Mouse (Mus musculus): Measurements from ENCODE around the gene Olfr287.

The Olfr287 gene

DNA sequence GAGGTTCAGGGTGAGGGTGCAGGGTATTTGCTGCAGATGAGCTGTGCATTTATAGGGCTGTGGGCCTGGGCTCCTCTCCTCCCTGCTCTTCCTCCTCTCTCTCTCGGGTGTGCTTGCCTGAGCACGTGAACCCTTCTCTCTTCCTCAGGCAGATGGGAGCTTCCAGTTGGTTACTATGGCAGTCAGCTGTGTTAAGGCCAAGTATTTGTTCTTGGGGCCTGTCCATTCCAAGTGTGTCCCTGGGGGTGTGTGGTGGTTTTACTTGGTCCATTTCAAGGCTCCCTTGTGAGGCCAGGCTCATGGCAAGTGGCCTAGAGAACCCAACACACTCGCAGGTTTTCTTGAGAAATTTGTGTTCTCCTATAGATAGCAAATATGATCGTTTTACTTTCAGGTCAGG is at the start of gene Olfr287, which contains the start of gene Gm44579:
Gene Olfr287 (minus strand): TSS at position 180 of the 400 bp plus-strand sequence.
Gene Gm44579 (minus strand): TSS at position 101 of the 400 bp plus-strand sequence.
- DNase-seq (ENCODE audit: low spot score in 2 of 2) = no peak

DNA sequence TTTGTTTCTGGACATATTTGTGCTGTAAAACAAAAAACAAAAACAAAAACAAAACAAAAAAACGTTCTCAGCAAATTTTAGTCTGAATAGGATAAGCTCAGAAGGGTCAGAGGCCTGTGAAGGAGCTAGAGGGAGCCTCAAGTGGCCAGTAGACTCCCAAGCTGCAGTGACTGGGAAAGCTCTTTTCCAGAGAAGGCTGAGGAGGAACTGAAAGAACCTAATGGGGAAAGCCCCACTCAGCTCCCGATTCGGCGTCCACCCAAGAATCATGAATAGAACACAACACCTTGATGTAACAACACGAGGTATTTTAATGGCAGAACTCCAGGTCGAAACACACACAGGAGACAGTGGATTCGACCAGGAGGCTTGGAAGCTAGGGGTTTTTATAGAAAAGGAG is 36.9 kb upstream of the Olfr287 start:
- no peak for DNase-seq (ENCODE audit: low spot score in 2 of 2)

DNA sequence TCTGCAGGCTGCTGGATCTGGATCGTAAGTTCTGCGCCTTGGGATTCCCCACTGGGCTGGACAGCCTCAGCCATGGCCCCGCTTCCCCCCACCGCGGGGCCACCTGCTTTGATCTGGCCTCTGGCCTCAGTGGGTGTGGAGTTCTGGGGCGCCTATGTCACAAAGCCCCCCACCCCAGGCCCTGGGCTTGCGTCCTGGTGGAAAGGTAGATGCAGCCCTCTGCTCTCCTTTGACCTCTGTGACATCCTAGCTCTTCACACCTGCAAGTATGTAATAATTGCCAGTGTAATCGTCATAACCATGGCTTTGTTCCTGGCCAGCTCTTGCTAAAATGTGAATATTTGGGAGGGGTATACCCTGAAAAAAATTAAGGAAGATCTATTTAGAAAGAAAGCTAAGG is 36.3 kb upstream of the Olfr287 start, which contains the start of gene H1fnt:
Gene H1fnt (minus strand): TSS at position 101 of the 400 bp plus-strand sequence.
- no peak for DNase-seq (ENCODE audit: low spot score in 2 of 2)

DNA sequence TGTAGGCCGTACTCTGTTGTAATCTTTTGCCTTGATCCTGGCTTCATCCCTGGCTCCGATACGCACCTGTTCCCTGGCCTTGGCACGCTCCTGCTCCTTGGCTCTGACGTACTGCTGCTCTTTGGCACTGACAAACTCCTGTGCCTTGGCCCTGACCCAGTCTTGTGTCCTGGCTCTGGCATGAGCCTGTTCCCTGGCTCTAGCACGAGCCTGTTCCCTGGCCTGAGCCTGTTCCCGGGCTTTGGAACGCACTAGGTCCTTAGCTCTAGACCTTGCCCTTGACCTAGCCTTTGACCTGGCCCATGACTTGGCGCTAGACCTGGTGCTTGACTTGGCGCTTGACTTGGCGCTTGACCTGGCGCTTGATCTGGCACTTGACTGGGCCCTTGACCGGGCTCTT is 35.4 kb upstream of the Olfr287 start:
- no peak for DNase-seq (ENCODE audit: low spot score in 2 of 2)

DNA sequence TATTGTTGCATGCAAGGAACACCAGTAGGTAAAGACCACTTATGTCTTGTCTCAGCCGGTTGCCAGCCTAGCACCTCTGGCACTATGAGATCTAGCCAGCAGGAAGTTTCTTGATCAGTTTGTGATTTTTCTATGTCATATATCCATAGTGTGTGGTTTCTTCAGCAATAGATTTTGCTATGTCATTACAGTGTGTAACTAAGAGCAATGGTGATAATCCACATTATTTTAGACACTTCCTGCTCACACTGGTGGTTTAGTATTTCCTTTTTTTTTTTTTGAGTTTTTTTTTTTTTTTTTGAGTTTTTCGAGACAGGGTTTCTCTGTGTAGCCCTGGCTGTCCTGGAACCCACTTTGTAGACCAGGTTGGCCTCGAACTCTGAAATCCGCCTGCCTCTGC is 14.6 kb upstream of the Olfr287 start:
- no peak for DNase-seq (ENCODE audit: low spot score in 2 of 2)

DNA sequence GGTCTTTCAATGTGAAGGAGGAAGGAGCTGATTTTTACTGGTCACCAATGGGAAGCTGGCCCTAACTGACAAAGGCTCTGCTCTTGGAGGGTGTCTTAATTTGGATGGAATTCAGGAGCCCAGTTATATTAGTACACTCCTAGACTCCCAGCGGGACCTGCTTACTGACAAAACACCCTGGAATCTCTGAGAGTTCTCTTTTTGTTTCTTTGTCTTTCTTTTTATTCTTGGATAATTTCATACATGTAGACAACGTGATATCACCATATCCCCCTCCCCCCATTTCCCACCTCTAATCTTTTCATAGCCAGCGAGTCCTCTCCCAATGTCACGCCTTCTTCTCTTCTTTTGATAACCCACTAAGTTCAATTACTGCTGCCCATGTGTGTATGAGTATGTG is 13.5 kb upstream of the Olfr287 start, which contains the start of gene Olfr286:
Gene Olfr286 (minus strand): TSS at position 101 of the 400 bp plus-strand sequence.
- DNase-seq (ENCODE audit: low spot score in 2 of 2) = no peak

DNA sequence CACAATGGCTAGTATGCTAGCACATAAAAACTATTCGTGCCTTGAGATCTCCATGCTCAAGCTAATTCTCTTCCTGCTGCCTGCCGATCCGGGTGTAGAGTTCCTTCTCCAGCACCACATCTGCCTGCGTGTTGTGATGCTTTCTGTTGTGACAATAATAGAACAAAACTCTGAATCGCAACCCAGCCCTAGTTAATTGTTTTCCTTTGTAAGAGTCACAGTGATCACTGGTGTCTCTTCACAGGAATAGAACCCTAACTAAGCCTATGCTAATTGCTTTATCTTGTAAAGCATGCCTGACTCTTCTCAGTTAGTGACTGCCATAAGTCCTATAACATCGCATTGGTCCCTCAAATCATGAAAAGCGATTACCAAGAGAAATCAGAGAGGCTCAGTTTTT is 5.2 kb upstream of the Olfr287 start:
- no peak for DNase-seq (ENCODE audit: low spot score in 2 of 2)

DNA sequence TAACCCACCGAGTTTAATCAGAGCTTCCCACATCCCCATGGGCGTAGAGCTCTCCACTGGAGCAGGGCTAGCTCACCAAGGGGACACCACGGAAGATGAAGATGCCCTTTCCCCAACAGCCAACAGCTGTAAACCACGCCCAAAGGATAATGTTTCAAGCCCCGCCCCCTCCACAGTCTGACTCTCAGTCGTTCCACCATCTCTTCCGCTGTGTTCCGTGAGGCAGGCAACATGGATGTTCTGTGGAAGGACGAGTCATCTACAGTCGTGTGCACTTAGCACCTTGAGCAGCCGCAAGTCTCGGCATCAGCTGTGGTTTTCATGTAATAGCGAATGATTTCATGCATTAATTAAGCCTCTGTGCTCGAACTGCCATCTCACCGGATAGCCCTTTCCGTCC is 4.8 kb upstream of the Olfr287 start:
- no peak for DNase-seq (ENCODE audit: low spot score in 2 of 2)

DNA sequence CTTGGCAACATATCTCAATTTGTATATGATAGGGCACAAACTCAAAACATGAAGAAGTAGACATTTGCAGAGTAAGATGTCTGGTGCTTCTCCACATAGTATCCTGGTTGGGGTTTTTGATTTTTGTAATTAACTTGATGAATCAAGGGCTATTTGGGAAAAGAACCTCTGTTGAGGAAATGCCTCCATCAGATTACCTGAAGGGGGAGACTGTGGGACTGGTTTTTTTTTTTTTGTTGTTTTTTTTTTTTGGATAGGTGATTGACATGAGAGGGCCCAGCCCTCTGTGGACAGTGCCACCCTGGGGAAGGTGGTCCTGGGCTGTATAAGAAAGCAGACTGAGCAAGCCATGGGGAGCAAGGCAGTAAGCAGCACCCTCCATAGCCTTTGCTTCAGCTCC is 1.5 kb upstream of the Olfr287 start:
- no peak for DNase-seq (ENCODE audit: low spot score in 2 of 2)

DNA sequence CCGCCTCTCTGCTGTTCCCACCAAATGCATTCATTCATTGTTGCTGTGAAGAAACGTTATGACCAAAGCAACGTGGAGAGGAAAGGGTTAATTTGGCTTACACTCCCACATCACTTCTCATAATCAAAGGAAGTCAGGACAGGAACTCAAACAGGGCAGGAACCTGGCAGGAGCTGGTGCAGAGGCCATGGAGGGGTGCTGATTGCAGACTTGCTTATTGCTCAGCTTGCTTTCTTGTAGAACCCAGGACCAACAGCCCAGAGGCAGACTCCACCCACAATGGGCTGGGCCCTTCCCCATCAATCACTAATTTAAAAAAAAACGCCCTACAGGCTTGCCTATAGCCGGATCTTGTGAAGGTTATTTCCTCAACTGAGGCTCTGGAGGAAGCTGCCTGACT is 6.7 kb downstream of the Olfr287 start:
- DNase-seq (ENCODE audit: low spot score in 2 of 2) = no peak

DNA sequence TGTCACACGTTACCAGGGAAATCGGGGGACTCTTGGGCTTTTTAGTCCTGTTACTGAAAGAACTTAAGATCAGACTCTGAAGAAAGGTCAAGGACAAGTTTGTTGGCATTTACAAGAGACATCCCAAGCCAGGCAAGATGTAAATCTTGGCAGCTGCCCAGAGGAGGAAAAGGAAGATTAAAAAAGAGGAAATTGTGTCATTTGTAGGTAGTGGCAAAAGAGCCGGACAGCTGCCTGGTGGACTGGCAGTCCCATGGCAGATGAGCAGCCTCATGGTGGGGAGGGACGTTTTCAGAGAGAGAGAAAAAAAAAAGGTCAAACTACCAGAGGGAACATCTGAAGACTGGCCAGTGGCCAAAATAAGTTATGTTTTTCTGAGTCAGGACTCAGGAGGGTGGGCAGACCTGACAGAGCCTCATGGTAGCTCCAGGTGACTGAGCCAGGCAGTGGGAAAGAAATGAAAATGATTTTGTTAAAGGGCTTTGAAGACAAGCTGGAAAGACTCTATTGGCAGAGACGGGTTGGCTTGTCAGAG is 7.5 kb downstream of the Olfr287 start:
- DNase-seq (ENCODE audit: low spot score in 2 of 2) = no peak

DNA sequence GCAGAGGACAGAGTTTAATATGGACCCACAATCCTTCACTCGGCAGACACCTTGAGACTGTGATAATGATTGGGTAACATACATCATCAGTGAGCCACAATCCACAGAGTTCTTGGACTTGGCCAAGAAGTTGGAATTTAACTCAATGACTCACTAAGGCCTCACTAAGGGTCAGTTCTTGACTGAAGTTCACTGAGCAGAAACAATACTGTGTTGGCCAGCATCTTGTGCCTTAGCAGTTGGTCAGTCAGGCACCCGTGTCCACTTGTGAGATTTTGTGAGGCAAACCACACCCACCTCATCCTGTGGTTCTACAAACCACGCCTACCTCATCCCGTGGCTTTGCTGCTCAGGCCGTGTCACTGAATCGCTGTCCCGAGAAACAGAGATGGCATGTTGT is 11.2 kb downstream of the Olfr287 start:
- no peak for DNase-seq (ENCODE audit: low spot score in 2 of 2)

DNA sequence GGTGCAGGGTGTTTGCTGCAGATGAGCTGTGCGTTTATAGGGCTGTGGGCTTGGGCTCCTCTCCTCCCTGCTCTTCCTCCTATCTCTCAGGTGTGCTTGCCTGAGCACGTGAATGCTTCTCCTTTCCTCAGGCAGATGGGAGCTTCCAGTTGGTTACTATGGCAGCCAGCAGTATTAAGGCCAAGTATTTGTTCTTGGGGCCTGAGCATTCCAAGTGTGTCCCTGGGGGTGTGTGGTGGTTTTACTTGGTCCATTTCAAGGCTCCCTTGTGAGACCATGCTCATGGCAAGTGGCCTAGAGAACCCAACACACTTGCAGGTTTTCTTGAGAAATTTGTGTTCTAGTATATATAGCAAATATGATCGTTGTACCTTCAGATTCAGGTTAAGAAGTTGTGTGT is 25.4 kb downstream of the Olfr287 start, which contains the start of gene Olfr288:
Gene Olfr288 (minus strand): TSS at position 101 of the 400 bp plus-strand sequence.
- no peak for DNase-seq (ENCODE audit: low spot score in 2 of 2)

DNA sequence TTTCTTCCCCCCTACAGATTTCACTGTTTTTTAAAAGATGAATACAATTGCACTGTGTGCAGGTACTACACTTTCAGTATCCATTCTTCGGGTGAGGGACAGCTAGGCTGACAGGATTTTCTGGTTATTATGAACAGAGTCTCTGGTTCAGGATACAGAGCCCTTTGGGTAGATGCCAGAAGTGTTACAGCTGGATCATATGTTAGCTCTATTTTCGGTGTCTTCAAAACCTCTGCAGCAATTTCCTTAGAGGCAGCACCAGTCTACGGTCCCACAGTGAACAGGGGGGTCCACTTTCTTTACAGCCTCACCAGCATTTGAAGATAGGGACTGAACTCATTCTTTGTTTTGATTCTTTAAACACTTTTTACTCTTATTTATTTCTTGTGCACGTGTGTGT is 36.4 kb downstream of the Olfr287 start:
- no peak for DNase-seq (ENCODE audit: low spot score in 2 of 2)

DNA sequence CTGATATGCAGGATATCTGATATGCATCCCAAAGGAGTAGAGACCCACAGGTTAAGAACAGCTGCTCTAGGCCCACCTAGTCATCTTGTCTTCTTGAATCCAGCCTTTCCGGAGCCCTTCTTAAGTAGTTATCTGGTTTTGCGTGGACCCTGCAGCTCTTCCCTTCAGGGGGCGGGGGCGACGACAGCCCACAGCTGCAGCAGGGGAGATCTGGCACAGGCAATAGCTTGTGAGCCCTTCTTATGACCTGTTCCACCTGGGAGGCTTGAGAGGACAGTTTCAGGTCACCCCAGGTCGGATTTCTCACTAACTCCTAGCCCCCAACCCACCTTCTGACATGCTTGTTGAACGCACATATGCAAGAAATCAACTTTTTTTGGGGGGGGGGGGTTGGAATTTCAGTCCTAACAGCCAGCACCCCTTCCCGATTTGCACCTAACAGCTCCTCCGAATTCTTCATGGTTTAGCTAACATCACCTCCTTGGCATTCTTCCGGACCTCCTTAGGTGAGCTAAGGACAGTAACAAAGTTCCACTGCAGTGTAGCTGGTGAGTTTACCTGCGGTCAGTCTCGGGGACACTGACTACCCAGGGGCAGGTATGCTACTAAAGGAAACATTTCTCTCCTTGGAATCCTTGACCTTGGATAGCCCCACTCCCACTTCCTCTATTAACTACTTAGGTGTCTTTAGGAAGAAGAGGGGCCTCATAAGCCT is 38.8 kb downstream of the Olfr287 start:
- DNase-seq (ENCODE audit: low spot score in 2 of 2) = no peak

DNA sequence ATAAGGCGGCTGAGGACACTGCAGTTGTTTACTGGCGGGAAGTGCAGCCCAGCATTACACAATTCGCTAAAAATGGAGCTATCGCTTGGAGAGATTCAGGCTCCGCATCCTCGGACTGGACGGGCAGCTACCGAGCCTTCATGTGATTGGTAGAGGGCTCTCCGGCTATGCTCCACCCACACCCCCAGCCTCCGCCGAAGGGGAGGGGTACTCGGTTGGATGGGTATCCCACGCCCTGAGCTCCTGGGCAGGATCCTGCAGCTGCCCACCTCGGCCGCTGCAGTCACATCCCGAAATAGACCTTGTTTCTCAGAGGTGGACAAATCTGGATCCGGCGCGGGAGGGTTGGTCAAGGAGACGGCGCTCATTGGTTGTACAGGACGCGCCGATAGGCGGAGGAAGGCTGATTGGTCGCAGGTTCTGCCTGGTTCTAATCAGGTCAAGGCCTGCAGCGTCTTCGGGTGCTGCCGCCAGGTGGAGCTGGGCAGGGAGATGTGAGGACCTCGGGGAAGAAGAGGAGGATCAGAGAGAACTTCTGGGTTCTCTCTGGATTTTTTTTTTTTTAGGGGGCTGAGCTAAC is 39.6 kb downstream of the Olfr287 start:
- DNase-seq (ENCODE audit: low spot score in 2 of 2) = peak; percentile 93 to 96

DNA sequence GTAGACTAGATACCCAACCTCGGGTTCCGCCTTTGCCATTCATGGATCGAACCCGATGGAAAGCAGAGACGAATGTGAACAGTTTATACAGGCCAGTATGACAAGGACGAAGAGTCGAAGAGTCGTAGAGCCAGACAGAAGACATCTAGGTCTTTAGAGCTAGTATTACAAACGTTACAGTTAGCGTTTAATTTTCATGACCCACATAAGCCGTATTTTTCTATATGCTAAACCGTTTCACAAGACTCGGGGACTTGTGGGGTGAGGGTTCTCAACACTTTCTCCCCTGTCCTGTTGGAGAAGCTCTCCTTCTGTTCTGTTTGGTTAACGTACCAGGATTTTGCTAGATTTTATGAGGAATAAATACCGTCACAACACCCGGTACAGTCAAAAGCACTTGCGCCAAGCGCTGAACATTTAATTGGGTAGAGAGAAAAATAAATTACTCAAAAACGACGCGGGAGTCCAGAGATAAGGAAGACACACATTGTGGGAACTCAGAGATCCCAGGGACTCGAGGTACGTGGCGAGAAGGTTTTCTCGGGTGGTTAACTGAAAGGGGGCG is 40.2 kb downstream of the Olfr287 start:
- no peak for DNase-seq (ENCODE audit: low spot score in 2 of 2)

DNA sequence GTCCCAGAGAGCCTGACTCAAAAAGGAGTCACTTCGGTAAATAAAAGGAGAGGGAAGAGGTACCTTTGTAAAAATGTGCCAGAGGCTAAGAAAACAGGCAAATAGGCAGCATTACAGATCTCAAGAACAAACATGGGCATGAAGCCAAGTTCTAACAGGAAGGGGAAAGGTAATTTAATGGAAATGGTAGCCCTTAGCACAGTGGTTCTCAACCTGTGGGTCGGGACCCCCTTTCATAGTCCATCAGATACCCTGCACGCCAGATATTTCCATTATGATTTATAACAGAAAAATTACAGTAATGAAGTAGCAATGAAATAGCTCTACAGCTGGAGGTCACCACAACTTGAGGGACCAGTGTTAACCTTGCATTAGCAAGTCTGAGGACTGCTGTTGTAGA is 43.5 kb downstream of the Olfr287 start:
- no peak for DNase-seq (ENCODE audit: low spot score in 2 of 2)

DNA sequence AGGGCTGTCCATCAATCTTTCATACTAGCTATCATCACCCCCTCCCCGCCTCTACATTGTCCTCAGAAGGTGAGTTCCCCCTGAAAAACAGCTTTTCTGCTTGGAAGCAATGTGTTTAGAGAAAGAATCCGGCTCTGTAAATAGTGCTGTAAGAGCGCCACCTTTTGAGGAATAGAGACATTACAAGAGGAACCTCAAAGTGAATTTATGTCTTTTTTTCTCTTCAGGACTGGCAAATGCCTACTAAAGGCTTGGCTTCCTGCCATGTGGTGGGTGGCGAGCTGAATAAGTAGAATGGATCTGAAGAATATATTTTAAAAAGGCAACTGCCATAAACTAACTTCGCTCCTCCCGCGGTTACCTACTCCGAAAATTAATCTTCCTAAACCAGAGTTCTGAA is 47.0 kb downstream of the Olfr287 start:
- DNase-seq (ENCODE audit: low spot score in 2 of 2) = peak; percentile 76 to 90

DNA sequence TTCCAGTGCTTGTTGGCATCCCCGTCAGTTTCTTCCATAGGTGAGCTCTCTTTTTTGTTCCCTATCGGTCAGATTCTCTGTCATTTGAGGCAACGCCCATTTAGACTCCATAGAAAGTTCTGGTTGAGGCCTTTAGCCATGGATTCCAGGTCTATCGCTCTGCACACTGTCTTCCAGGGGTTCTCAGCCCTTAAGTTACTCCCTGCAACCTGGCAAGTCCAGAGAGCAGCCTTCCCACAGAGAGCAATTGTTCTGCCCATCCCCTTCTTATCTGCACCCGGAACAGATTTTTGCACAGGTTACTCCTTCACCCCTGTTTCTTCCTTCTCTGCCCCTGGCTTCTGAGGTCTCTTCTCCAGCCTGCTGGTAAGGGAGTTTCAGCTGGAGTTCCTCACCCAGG is 48.7 kb downstream of the Olfr287 start:
- no peak for DNase-seq (ENCODE audit: low spot score in 2 of 2)

DNA sequence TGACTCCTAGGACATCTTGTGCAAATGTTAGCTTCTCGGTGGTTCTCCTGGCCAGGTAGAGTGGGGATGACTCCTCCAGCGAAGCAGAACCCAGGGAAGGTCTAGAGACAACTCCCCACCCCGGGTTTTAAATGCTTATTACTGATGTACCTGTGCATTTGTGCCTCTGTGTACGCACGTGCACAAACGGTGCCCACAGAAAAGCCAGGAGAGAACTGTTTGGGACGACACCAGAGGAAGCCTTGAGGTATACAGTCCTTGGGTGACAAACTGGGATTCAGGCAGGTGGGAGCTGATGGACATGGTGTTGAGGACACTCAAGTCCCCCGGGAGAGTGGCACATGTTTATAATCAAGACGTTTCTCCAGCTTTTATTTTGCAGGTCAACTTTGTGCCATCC is 49.9 kb downstream of the Olfr287 start:
- no peak for DNase-seq (ENCODE audit: low spot score in 2 of 2)

DNA sequence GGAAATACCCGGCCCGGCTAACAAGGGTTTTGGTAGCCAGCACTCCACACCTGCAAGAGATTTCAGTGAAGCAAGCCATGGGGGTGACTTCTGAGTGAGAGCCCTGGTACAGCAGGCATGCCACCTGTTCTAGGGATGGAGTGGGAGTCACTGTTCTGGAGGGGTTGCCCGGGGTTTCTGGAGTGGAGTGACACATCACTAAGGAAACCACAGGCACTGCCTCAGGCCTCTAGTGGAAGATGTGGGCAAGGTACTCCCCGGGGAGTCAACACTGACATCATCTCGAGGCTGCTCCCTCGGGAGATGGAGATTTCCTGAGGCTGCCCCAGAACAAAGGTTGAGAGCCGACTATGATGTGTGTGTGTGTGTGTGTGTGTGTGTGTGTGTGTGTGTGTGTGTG is 50.5 kb downstream of the Olfr287 start:
- peak in 1 of 2 experiments; percentile 65 for DNase-seq (ENCODE audit: low spot score in 2 of 2)

DNA sequence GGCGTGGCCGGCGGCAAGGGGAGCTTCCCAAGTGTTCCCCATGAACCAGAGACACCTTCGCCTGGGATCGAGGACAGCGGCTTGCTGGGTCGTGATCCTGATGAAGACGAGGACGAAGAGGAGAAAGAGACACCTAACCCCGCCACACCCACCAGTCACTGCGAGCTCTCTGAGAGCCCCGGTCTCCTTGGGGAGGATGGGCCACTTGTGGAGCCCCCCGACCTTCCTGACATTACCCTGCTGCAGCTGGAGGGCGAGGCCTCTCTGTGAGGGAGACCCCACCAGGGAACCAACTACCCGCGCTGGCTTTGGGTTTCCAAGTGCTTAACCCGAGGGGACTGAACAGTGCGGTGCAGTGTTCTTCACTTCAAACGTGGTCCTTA is 52.2 kb downstream of the Olfr287 start:
- DNase-seq (ENCODE audit: low spot score in 2 of 2) = no peak

Data from left cerebral cortex, adult 9 months (tissue).